Mouse (Mus musculus): ENCODE results near the gene Rgs2. TPM values are rescaled to one million over a fixed set of nuclear protein-coding genes. Genes with fewer than 3 reads are reported as not detected.

Gene Rgs2
- total and polyA plus RNA-seq, 2 experiments from 2014 or later, result 26.4 to 85.2 TPM

GRCm38 (mm10) chr1:144018417-144018958 is 14.5 kb upstream of the Rgs2 start:
- peak; percentile 43 for DNase-seq (ENCODE audit: low spot score)
- no peaks in the 10 kb centered on the region for H3K27me3 ChIP-seq (ENCODE audit: insufficient read depth, low read length)
- H3K4me3 ChIP-seq (ENCODE audit: low read depth, low read length), result no peak overlapping the region
- TF ChIP-seq CTCF (IDR thresholded peaks at IDR 0.05), result no peak
- H3K9me3 ChIP-seq (ENCODE audit: low read length), result no peaks in the 10 kb centered on the region
- no peaks in the 10 kb centered on the region for H3K4me1 ChIP-seq (ENCODE audit: insufficient read depth, low read length)
- no peak overlapping the region for H3K9ac ChIP-seq (replicated peaks; ENCODE audit: low read length, poor library complexity, severe bottlenecking)
- no peaks in the 10 kb centered on the region for H3K36me3 ChIP-seq (ENCODE audit: insufficient read depth, low read length)
- WGBS, result 74% methylated on average over 7 of the region's 7 CpGs
- no peak for ATAC-seq (ENCODE audit: low FRiP score)
- H3K4me2 ChIP-seq (ENCODE audit: low read depth, low read length, poor library complexity, severe bottlenecking), result no peak overlapping the region
- H3K27ac ChIP-seq (ENCODE audit: low read depth, low read length), result no peak overlapping the region

- no peak for TF ChIP-seq CTCF (IDR thresholded peaks at IDR 0.05)
- no peak for ATAC-seq (ENCODE audit: low FRiP score)
- no peaks in the 10 kb centered on the region for H3K36me3 ChIP-seq (ENCODE audit: insufficient read depth, low read length)
Measured at GRCm38 (mm10) chr1:144013913-144014312, 10.0 kb upstream of the Rgs2 start.

GRCm38 (mm10) chr1:144007341-144007740 is 3.4 kb upstream of the Rgs2 start:
- WGBS, result 70% methylated on average over 6 of the region's 6 CpGs
- no peak overlapping the region for H3K4me2 ChIP-seq (ENCODE audit: low read depth, low read length, poor library complexity, severe bottlenecking)
- no peaks in the 10 kb centered on the region for H3K9me3 ChIP-seq (ENCODE audit: low read length)
- TF ChIP-seq CTCF (IDR thresholded peaks at IDR 0.05), result no peak
- ATAC-seq (ENCODE audit: low FRiP score), result no peak
- DNase-seq (ENCODE audit: low spot score), result no peak
- H3K27me3 ChIP-seq (ENCODE audit: insufficient read depth, low read length), result no peaks in the 10 kb centered on the region
- no peak overlapping the region for H3K27ac ChIP-seq (ENCODE audit: low read depth, low read length)
- H3K4me1 ChIP-seq (ENCODE audit: insufficient read depth, low read length), result peaks cover 1% of the 10 kb centered on the region; the same call in 1 of the 2 replicates
- H3K9ac ChIP-seq (replicated peaks; ENCODE audit: low read length, poor library complexity, severe bottlenecking), result no peak overlapping the region
- no peak overlapping the region for H3K4me3 ChIP-seq (ENCODE audit: low read depth, low read length)
- no peaks in the 10 kb centered on the region for H3K36me3 ChIP-seq (ENCODE audit: insufficient read depth, low read length)

More at GRCm38 (mm10) chr1:144013913-144014312, 10.0 kb upstream of the Rgs2 start:
- Histone ChIP-seq H3K27ac (ENCODE audit: low read depth, low read length) (no peak overlapping the region), H3K4me1 (ENCODE audit: insufficient read depth, low read length) (no peaks in the 10 kb centered on the region), H3K27me3 (ENCODE audit: insufficient read depth, low read length) (no peaks in the 10 kb centered on the region), H3K4me3 (ENCODE audit: low read depth, low read length) (no peak overlapping the region), H3K9me3 (ENCODE audit: low read length) (no peaks in the 10 kb centered on the region), H3K9ac (replicated peaks; ENCODE audit: low read length, poor library complexity, severe bottlenecking) (no peak overlapping the region), H3K4me2 (ENCODE audit: low read depth, low read length, poor library complexity, severe bottlenecking) (no peak overlapping the region)
- DNase-seq (ENCODE audit: low spot score), result no peak

GRCm38 (mm10) chr1:144006542-144006941 is 2.6 kb upstream of the Rgs2 start:
- H3K4me3 ChIP-seq (ENCODE audit: low read depth, low read length), result peak overlapping the region; percentile 5; the same call in 1 of the 2 replicates
- peak; percentile 85 for TF ChIP-seq CTCF (IDR thresholded peaks at IDR 0.05)

GRCm38 (mm10) chr1:144005648-144006047 is 1.7 kb upstream of the Rgs2 start:
- no peak for TF ChIP-seq CTCF (IDR thresholded peaks at IDR 0.05)
- Histone ChIP-seq H3K4me3 (ENCODE audit: low read depth, low read length) (no peak overlapping the region), H3K4me1 (ENCODE audit: insufficient read depth, low read length) (peaks cover 4% of the 10 kb centered on the region; the same call in 1 of the 2 replicates), H3K9me3 (ENCODE audit: low read length) (no peaks in the 10 kb centered on the region), H3K27ac (ENCODE audit: low read depth, low read length) (no peak overlapping the region), H3K9ac (replicated peaks; ENCODE audit: low read length, poor library complexity, severe bottlenecking) (no peak overlapping the region), H3K27me3 (ENCODE audit: insufficient read depth, low read length) (no peaks in the 10 kb centered on the region), H3K36me3 (ENCODE audit: insufficient read depth, low read length) (peaks cover 3% of the 10 kb centered on the region; the same call in 1 of the 2 replicates), H3K4me2 (ENCODE audit: low read depth, low read length, poor library complexity, severe bottlenecking) (no peak overlapping the region)
- ATAC-seq (ENCODE audit: low FRiP score) (no peak), DNase-seq (ENCODE audit: low spot score) (no peak)

More at GRCm38 (mm10) chr1:144006542-144006941, 2.6 kb upstream of the Rgs2 start:
- under 1% methylated on average over 8 of the region's 8 CpGs for WGBS
- Histone ChIP-seq H3K36me3 (ENCODE audit: insufficient read depth, low read length) (peaks cover 1% of the 10 kb centered on the region; the same call in 1 of the 2 replicates), H3K27me3 (ENCODE audit: insufficient read depth, low read length) (no peaks in the 10 kb centered on the region), H3K9me3 (ENCODE audit: low read length) (no peaks in the 10 kb centered on the region), H3K27ac (ENCODE audit: low read depth, low read length) (no peak overlapping the region), H3K4me2 (ENCODE audit: low read depth, low read length, poor library complexity, severe bottlenecking) (peak overlapping the region; percentile 33), H3K9ac (replicated peaks; ENCODE audit: low read length, poor library complexity, severe bottlenecking) (no peak overlapping the region), H3K4me1 (ENCODE audit: insufficient read depth, low read length) (peaks cover 4% of the 10 kb centered on the region; the same call in 1 of the 2 replicates)
- ATAC-seq (ENCODE audit: low FRiP score) (no peak), DNase-seq (ENCODE audit: low spot score) (peak; percentile 86)

GRCm38 (mm10) chr1:144004741-144005140 is 780 bp upstream of the Rgs2 start:
- peak; percentile 26 for DNase-seq (ENCODE audit: low spot score)
- Histone ChIP-seq H3K4me1 (ENCODE audit: insufficient read depth, low read length) (peaks cover 4% of the 10 kb centered on the region; the same call in 1 of the 2 replicates), H3K9ac (replicated peaks; ENCODE audit: low read length, poor library complexity, severe bottlenecking) (peak overlapping the region; percentile 60), H3K4me3 (ENCODE audit: low read depth, low read length) (peak overlapping the region; percentile 70), H3K36me3 (ENCODE audit: insufficient read depth, low read length) (peaks cover 5% of the 10 kb centered on the region; the same call in 1 of the 2 replicates), H3K27me3 (ENCODE audit: insufficient read depth, low read length) (no peaks in the 10 kb centered on the region), H3K27ac (ENCODE audit: low read depth, low read length) (peak overlapping the region; percentile 94), H3K9me3 (ENCODE audit: low read length) (no peaks in the 10 kb centered on the region), H3K4me2 (ENCODE audit: low read depth, low read length, poor library complexity, severe bottlenecking) (peak overlapping the region; percentile 82)
- no peak for TF ChIP-seq CTCF (IDR thresholded peaks at IDR 0.05)
- WGBS, result 1% methylated on average over 9 of the region's 9 CpGs
- ATAC-seq (ENCODE audit: low FRiP score), result no peak
